Mouse (Mus musculus): ENCODE data around the gene Psmb8. TPM values are rescaled to one million over a fixed set of nuclear protein-coding genes. Genes with fewer than 3 reads are reported as not detected.

Psmb8 gene
- polyA plus RNA-seq, 1 experiment = 0.44 TPM

GRCm38 (mm10) chr17:34194723-34195122 is 2.8 kb upstream of the Psmb8 start:
- no peak overlapping the region for H3K4me2 ChIP-seq (ENCODE audit: low read depth)
- H3K27me3 ChIP-seq (ENCODE audit: control insufficient read depth, insufficient read depth, insufficient read length) = peaks cover 82% of the 10 kb centered on the region
- H3K4me3 ChIP-seq = no peak overlapping the region
- H3K79me2 ChIP-seq (ENCODE audit: control insufficient read depth, insufficient read depth) = no peaks in the 10 kb centered on the region
- no peak overlapping the region for H3ac ChIP-seq (ENCODE audit: control insufficient read depth, insufficient read length)
- H3K36me3 ChIP-seq (ENCODE audit: control insufficient read depth, insufficient read depth) = no peaks in the 10 kb centered on the region
- TF ChIP-seq E2F4 (IDR thresholded peaks at IDR 0.05; ENCODE audit: insufficient read depth) (no peak), MYOG (IDR thresholded peaks at IDR 0.05; ENCODE audit: control insufficient read depth in 1 of 3, insufficient read depth in 1 of 3, insufficient read length in 2 of 3, low read depth in 2 of 3) (no peak), SRF (IDR thresholded peaks at IDR 0.05; ENCODE audit: control insufficient read depth, insufficient read length, low read depth) (no peak), MAX (IDR thresholded peaks at IDR 0.05; ENCODE audit: low read depth) (no peak)

GRCm38 (mm10) chr17:34196491-34196890 is 1.0 kb upstream of the Psmb8 start:
- Histone ChIP-seq H3ac (ENCODE audit: control insufficient read depth, insufficient read length) (no peak overlapping the region), H3K4me2 (ENCODE audit: low read depth) (no peak overlapping the region), H3K4me3 (no peak overlapping the region), H3K79me2 (ENCODE audit: control insufficient read depth, insufficient read depth) (no peaks in the 10 kb centered on the region), H3K27me3 (ENCODE audit: control insufficient read depth, insufficient read depth, insufficient read length) (peaks cover 71% of the 10 kb centered on the region), H3K36me3 (ENCODE audit: control insufficient read depth, insufficient read depth) (no peaks in the 10 kb centered on the region)
- TF ChIP-seq CEBPB (IDR thresholded peaks at IDR 0.05; ENCODE audit: insufficient read depth, poor library complexity, severe bottlenecking) = no peak

GRCm38 (mm10) chr17:34197904-34198520 is 491 bp downstream of the Psmb8 start:
- Histone ChIP-seq H3ac (ENCODE audit: control insufficient read depth, insufficient read length) (no peak overlapping the region), H3K36me3 (ENCODE audit: control insufficient read depth, insufficient read depth) (no peaks in the 10 kb centered on the region), H3K4me3 (peak overlapping the region; percentile 7), H3K27me3 (ENCODE audit: control insufficient read depth, insufficient read depth, insufficient read length) (peaks cover 56% of the 10 kb centered on the region), H3K4me2 (ENCODE audit: low read depth) (peak overlapping the region; percentile 64), H3K79me2 (ENCODE audit: control insufficient read depth, insufficient read depth) (no peaks in the 10 kb centered on the region)
- no peak for TF ChIP-seq MYOG (IDR thresholded peaks at IDR 0.05; ENCODE audit: control insufficient read depth in 1 of 3, insufficient read depth in 1 of 3, insufficient read length in 2 of 3, low read depth in 2 of 3)
- TF ChIP-seq USF1 (IDR thresholded peaks at IDR 0.05; ENCODE audit: low read depth) = no peak
- TF ChIP-seq E2F4 (IDR thresholded peaks at IDR 0.05; ENCODE audit: insufficient read depth) = no peak
- no peak for TF ChIP-seq TCF12 (IDR thresholded peaks at IDR 0.05; ENCODE audit: insufficient read depth, poor library complexity, severe bottlenecking)
- no peak for TF ChIP-seq SRF (IDR thresholded peaks at IDR 0.05; ENCODE audit: control insufficient read depth, insufficient read length, low read depth)
- TF ChIP-seq CEBPB (IDR thresholded peaks at IDR 0.05; ENCODE audit: insufficient read depth, poor library complexity, severe bottlenecking) = no peak

DNA sequence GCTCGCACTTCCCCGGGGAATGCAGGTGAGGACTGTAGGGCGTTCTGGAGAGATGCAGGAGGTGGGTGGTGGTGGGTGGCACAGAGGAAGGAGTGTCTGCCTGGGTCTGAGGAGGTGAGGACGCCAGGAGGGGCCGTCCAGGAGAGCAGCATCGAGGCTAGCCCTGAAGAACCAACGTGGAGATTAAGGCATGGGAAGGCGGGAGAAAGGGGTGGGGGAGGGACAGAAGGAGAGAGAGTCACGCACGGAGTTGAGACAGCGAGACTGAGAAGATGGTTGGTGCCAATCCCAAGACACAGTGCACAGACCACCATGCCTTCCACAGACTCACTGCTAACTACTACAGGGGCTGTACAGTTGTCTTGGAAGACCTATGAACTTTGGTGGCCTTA is 996 bp downstream of the Psmb8 start:
- Histone ChIP-seq H3K36me3 (ENCODE audit: control insufficient read depth, insufficient read depth) (no peaks in the 10 kb centered on the region), H3K4me2 (ENCODE audit: low read depth) (peak overlapping the region; percentile 64), H3K4me3 (peak overlapping the region; percentile 7), H3ac (ENCODE audit: control insufficient read depth, insufficient read length) (no peak overlapping the region), H3K27me3 (ENCODE audit: control insufficient read depth, insufficient read depth, insufficient read length) (peaks cover 51% of the 10 kb centered on the region), H3K79me2 (ENCODE audit: control insufficient read depth, insufficient read depth) (no peaks in the 10 kb centered on the region)
- TF ChIP-seq USF1 (IDR thresholded peaks at IDR 0.05; ENCODE audit: low read depth) = no peak
- TF ChIP-seq SRF (IDR thresholded peaks at IDR 0.05; ENCODE audit: control insufficient read depth, insufficient read length, low read depth) = no peak
- no peak for TF ChIP-seq POLR2A (IDR thresholded peaks at IDR 0.05; ENCODE audit: insufficient read length, low read depth)
- no peak for TF ChIP-seq CEBPB (IDR thresholded peaks at IDR 0.05; ENCODE audit: insufficient read depth, poor library complexity, severe bottlenecking)
- no peak for TF ChIP-seq POLR2AphosphoS2 (IDR thresholded peaks at IDR 0.05; ENCODE audit: insufficient read length, low read depth)
- no peak for TF ChIP-seq MYOD1 (IDR thresholded peaks at IDR 0.05; ENCODE audit: control insufficient read depth in 1 of 3, insufficient read length in 2 of 3, low read depth in 2 of 3)
- TF ChIP-seq REST (IDR thresholded peaks at IDR 0.05; ENCODE audit: insufficient read depth, insufficient read length) = no peak
- TF ChIP-seq TCF12 (IDR thresholded peaks at IDR 0.05; ENCODE audit: insufficient read depth, poor library complexity, severe bottlenecking) = no peak
- TF ChIP-seq MAX (IDR thresholded peaks at IDR 0.05; ENCODE audit: low read depth) = no peak

GRCm38 (mm10) chr17:34199050-34199619 is 1.6 kb downstream of the Psmb8 start:
- Histone ChIP-seq H3K4me3 (no peak overlapping the region), H3K36me3 (ENCODE audit: control insufficient read depth, insufficient read depth) (no peaks in the 10 kb centered on the region), H3K79me2 (ENCODE audit: control insufficient read depth, insufficient read depth) (no peaks in the 10 kb centered on the region), H3K4me2 (ENCODE audit: low read depth) (no peak overlapping the region), H3ac (ENCODE audit: control insufficient read depth, insufficient read length) (no peak overlapping the region), H3K27me3 (ENCODE audit: control insufficient read depth, insufficient read depth, insufficient read length) (peaks cover 45% of the 10 kb centered on the region)
- TF ChIP-seq USF1 (IDR thresholded peaks at IDR 0.05; ENCODE audit: low read depth) = no peak
- no peak for TF ChIP-seq MYOD1 (IDR thresholded peaks at IDR 0.05; ENCODE audit: control insufficient read depth in 1 of 3, insufficient read length in 2 of 3, low read depth in 2 of 3)
- TF ChIP-seq MYOG (IDR thresholded peaks at IDR 0.05; ENCODE audit: control insufficient read depth in 1 of 3, insufficient read depth in 1 of 3, insufficient read length in 2 of 3, low read depth in 2 of 3) = no peak
- TF ChIP-seq TCF12 (IDR thresholded peaks at IDR 0.05; ENCODE audit: insufficient read depth, poor library complexity, severe bottlenecking) = no peak

GRCm38 (mm10) chr17:34200047-34200446 is 2.5 kb downstream of the Psmb8 start:
- H3K4me2 ChIP-seq (ENCODE audit: low read depth) = no peak overlapping the region
- H3K27me3 ChIP-seq (ENCODE audit: control insufficient read depth, insufficient read depth, insufficient read length) = peaks cover 36% of the 10 kb centered on the region
- H3K36me3 ChIP-seq (ENCODE audit: control insufficient read depth, insufficient read depth) = no peaks in the 10 kb centered on the region
- H3ac ChIP-seq (ENCODE audit: control insufficient read depth, insufficient read length) = no peak overlapping the region
- H3K79me2 ChIP-seq (ENCODE audit: control insufficient read depth, insufficient read depth) = no peaks in the 10 kb centered on the region
- H3K4me3 ChIP-seq = no peak overlapping the region
- TF ChIP-seq TCF3 (IDR thresholded peaks at IDR 0.05; ENCODE audit: insufficient read length, low read depth) (no peak), E2F4 (IDR thresholded peaks at IDR 0.05; ENCODE audit: insufficient read depth) (no peak), TCF12 (IDR thresholded peaks at IDR 0.05; ENCODE audit: insufficient read depth, poor library complexity, severe bottlenecking) (no peak), REST (IDR thresholded peaks at IDR 0.05; ENCODE audit: insufficient read depth, insufficient read length) (no peak), MYOG (IDR thresholded peaks at IDR 0.05; ENCODE audit: control insufficient read depth in 1 of 3, insufficient read depth in 1 of 3, insufficient read length in 2 of 3, low read depth in 2 of 3) (no peak), POLR2AphosphoS2 (IDR thresholded peaks at IDR 0.05; ENCODE audit: insufficient read length, low read depth) (no peak), SRF (IDR thresholded peaks at IDR 0.05; ENCODE audit: control insufficient read depth, insufficient read length, low read depth) (no peak), MAX (IDR thresholded peaks at IDR 0.05; ENCODE audit: low read depth) (no peak), POLR2A (IDR thresholded peaks at IDR 0.05; ENCODE audit: insufficient read length, low read depth) (no peak), CEBPB (IDR thresholded peaks at IDR 0.05; ENCODE audit: insufficient read depth, poor library complexity, severe bottlenecking) (no peak), MYOD1 (IDR thresholded peaks at IDR 0.05; ENCODE audit: control insufficient read depth in 1 of 3, insufficient read length in 2 of 3, low read depth in 2 of 3) (no peak), USF1 (IDR thresholded peaks at IDR 0.05; ENCODE audit: low read depth) (no peak)
